Comparison of ENCODE assay signal across 12 mouse cellular contexts in the genomic region with DNA sequence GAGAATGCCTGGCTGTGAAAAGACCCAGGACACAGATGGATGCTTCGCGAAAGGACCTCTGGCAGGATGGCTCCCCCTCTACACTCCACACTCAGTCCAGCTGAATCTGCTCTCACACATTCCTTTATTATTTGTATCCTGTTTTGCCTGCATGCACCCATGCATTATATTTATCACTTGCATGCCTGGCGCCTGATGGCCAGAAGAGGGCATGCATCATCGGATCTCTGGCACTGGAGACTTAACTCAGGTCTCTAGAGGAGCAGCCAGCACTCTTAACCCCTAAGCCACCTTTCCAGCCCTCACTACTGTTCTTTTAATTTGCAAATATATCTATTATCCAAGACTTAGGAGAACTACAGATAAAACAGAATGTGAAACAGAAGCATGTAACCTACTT. TPM values are rescaled to one million over a fixed set of nuclear protein-coding genes. Genes with fewer than 3 reads are reported as not detected.
A peak's percentile ranks its signal among the peaks of the same experiment; 100 is the strongest.
DNase-seq lines count a peak whose midpoint lies in the region; ATAC-seq and TF ChIP-seq lines count a peak whose summit lies in the region.
"Had no signal": no experiment of that assay in that cellular context is flagged by ENCODE, and none has a peak within 500 bp of the region (broad histone marks: within the 10 kb centered on the region; RNA-seq: fewer than 3 reads in every experiment).

No protein-coding gene starts in this region.

- no peaks in the 10 kb centered on the region for H3K9me3 ChIP-seq in hindbrain, embryonic 14.5 days (ENCODE audit: control insufficient read depth, low read length)
- H3K9me3 ChIP-seq in hindbrain, embryonic 13.5 days, result no peaks in the 10 kb centered on the region
- H3K9me3 ChIP-seq in midbrain, postnatal 0 days (ENCODE audit: low read length), result no peaks in the 10 kb centered on the region
- no peaks in the 10 kb centered on the region for H3K9me3 ChIP-seq in midbrain, embryonic 16.5 days (replicated peaks; ENCODE audit: control insufficient read depth, low read length, poor library complexity, severe bottlenecking)
- no peaks in the 10 kb centered on the region for H3K9me3 ChIP-seq in forebrain, embryonic 12.5 days
- H3K9me3 ChIP-seq: embryonic facial prominence, embryonic 15.5 days had no signal

- WGBS in hindbrain, embryonic 14.5 days, result 70% methylated on average over 4 of the region's 4 CpGs
- WGBS in hindbrain, embryonic 13.5 days, result 78% methylated on average over 4 of the region's 4 CpGs
- 75% methylated on average over 4 of the region's 4 CpGs for WGBS in midbrain, postnatal 0 days
- 79% methylated on average over 4 of the region's 4 CpGs for WGBS in midbrain, embryonic 16.5 days
- 76% methylated on average over 4 of the region's 4 CpGs for WGBS in forebrain, embryonic 12.5 days

- H3K27me3 ChIP-seq in hindbrain, embryonic 14.5 days (ENCODE audit: control insufficient read depth, insufficient read depth, low read length), result no peaks in the 10 kb centered on the region
- H3K27me3 ChIP-seq in hindbrain, embryonic 13.5 days, result no peaks in the 10 kb centered on the region
- no peaks in the 10 kb centered on the region for H3K27me3 ChIP-seq in midbrain, postnatal 0 days (ENCODE audit: insufficient read depth, low read length)
- no peaks in the 10 kb centered on the region for H3K27me3 ChIP-seq in midbrain, embryonic 16.5 days (ENCODE audit: control insufficient read depth, insufficient read depth, low read depth, low read length)
- H3K27me3 ChIP-seq in forebrain, embryonic 12.5 days, result no peaks in the 10 kb centered on the region
- H3K27me3 ChIP-seq: embryonic facial prominence, embryonic 15.5 days had no signal

- ATAC-seq in hindbrain, embryonic 14.5 days (ENCODE audit: low FRiP score), result no peak
- ATAC-seq in hindbrain, embryonic 13.5 days (ENCODE audit: low FRiP score), result no peak
- ATAC-seq in midbrain, postnatal 0 days (ENCODE audit: low FRiP score), result no peak
- ATAC-seq in midbrain, embryonic 16.5 days, result no peak
- no peak for ATAC-seq in forebrain, embryonic 12.5 days (ENCODE audit: low FRiP score)

- TF ChIP-seq CTCF in midbrain, postnatal 0 days (IDR thresholded peaks at IDR 0.05), result peak; percentile 76

- peaks cover 16% of the 10 kb centered on the region for H3K4me1 ChIP-seq in hindbrain, embryonic 14.5 days (replicated peaks; ENCODE audit: control insufficient read depth, insufficient read depth, low read length)
- peaks cover 36% of the 10 kb centered on the region for H3K4me1 ChIP-seq in hindbrain, embryonic 13.5 days (replicated peaks)
- H3K4me1 ChIP-seq in midbrain, postnatal 0 days (ENCODE audit: insufficient read depth, low read length), result peaks cover 16% of the 10 kb centered on the region
- peaks cover 28% of the 10 kb centered on the region for H3K4me1 ChIP-seq in midbrain, embryonic 16.5 days (ENCODE audit: control insufficient read depth, insufficient read depth, low read length)
- H3K4me1 ChIP-seq in forebrain, embryonic 12.5 days, result peaks cover 32% of the 10 kb centered on the region

- H3K4me3 ChIP-seq in hindbrain, embryonic 14.5 days (replicated peaks; ENCODE audit: low read length), result no peak overlapping the region
- no peak overlapping the region for H3K4me3 ChIP-seq in hindbrain, embryonic 13.5 days
- no peak overlapping the region for H3K4me3 ChIP-seq in midbrain, postnatal 0 days (ENCODE audit: low read depth, low read length)
- no peak overlapping the region for H3K4me3 ChIP-seq in midbrain, embryonic 16.5 days (ENCODE audit: low read depth, low read length)
- no peak overlapping the region for H3K4me3 ChIP-seq in forebrain, embryonic 12.5 days (replicated peaks)
- H3K4me3 ChIP-seq: embryonic facial prominence, embryonic 15.5 days had no signal

- no peak overlapping the region for H3K27ac ChIP-seq in hindbrain, embryonic 14.5 days
- H3K27ac ChIP-seq in hindbrain, embryonic 13.5 days, result no peak overlapping the region
- no peak overlapping the region for H3K27ac ChIP-seq in midbrain, postnatal 0 days (ENCODE audit: low read depth, low read length)
- H3K27ac ChIP-seq in midbrain, embryonic 16.5 days (ENCODE audit: low read length), result no peak overlapping the region
- no peak overlapping the region for H3K27ac ChIP-seq in forebrain, embryonic 12.5 days
- H3K27ac ChIP-seq: embryonic facial prominence, embryonic 15.5 days had no signal

- H3K9ac ChIP-seq in hindbrain, embryonic 14.5 days, result no peak overlapping the region
- no peak overlapping the region for H3K9ac ChIP-seq in hindbrain, embryonic 13.5 days
- H3K9ac ChIP-seq in midbrain, postnatal 0 days (replicated peaks; ENCODE audit: low read length, poor library complexity, severe bottlenecking), result no peak overlapping the region
- H3K9ac ChIP-seq in midbrain, embryonic 16.5 days (ENCODE audit: low read depth, low read length), result no peak overlapping the region
- no peak overlapping the region for H3K9ac ChIP-seq in forebrain, embryonic 12.5 days
- H3K9ac ChIP-seq: embryonic facial prominence, embryonic 15.5 days had no signal

- DNase-seq in hindbrain, embryonic 14.5 days (ENCODE audit: low spot score), result peak; percentile 27
- peak; percentile 27 for DNase-seq in midbrain, postnatal 0 days (ENCODE audit: low spot score)
- peak; percentile 23 for DNase-seq in ZHBTc4 (ENCODE audit: low read depth, low spot score)
- DNase-seq in retina, embryonic 14.5 days (ENCODE audit: low spot score), result peak; percentile 15
- DNase-seq in left cerebral cortex, postnatal 10 days (ENCODE audit: extremely low spot score in 1 of 2, low spot score in 2 of 2), result no peak
- DNase-seq: gastrocnemius, postnatal 14 days; right cerebral cortex, postnatal 25 days had no signal

- intact Hi-C loops in left cerebral cortex, postnatal 10 days (cut with DNase I), result no loop called here

- peaks cover 53% of the 10 kb centered on the region for H3K36me3 ChIP-seq in hindbrain, embryonic 14.5 days (replicated peaks; ENCODE audit: control insufficient read depth, insufficient read depth)
- H3K36me3 ChIP-seq in hindbrain, embryonic 13.5 days, result peaks cover 55% of the 10 kb centered on the region
- peaks cover 34% of the 10 kb centered on the region for H3K36me3 ChIP-seq in midbrain, postnatal 0 days (ENCODE audit: insufficient read depth, low read length)
- H3K36me3 ChIP-seq in midbrain, embryonic 16.5 days (ENCODE audit: control insufficient read depth, insufficient read depth, low read length), result peaks cover 20% of the 10 kb centered on the region
- peaks cover 57% of the 10 kb centered on the region for H3K36me3 ChIP-seq in forebrain, embryonic 12.5 days (replicated peaks)

- no peak overlapping the region for H3K4me2 ChIP-seq in hindbrain, embryonic 14.5 days (replicated peaks)
- H3K4me2 ChIP-seq in hindbrain, embryonic 13.5 days, result no peak overlapping the region
- H3K4me2 ChIP-seq in midbrain, postnatal 0 days (ENCODE audit: low read depth, low read length, poor library complexity, severe bottlenecking), result no peak overlapping the region
- no peak overlapping the region for H3K4me2 ChIP-seq in midbrain, embryonic 16.5 days (ENCODE audit: low read length)
- no peak overlapping the region for H3K4me2 ChIP-seq in forebrain, embryonic 12.5 days
- H3K4me2 ChIP-seq: embryonic facial prominence, embryonic 15.5 days had no signal

RNA-seq across cellular contexts. Expression of a gene that starts 3.4 kb away (rescaled TPM):
- 32.6 and 35.8 TPM in 2 replicates for polyA plus RNA-seq in hindbrain, embryonic 14.5 days (2014; fragmentation: Nextera tagmentation; extraction: Ambion mirVana)
- 33.0 and 35.9 TPM in 2 replicates for polyA plus RNA-seq in hindbrain, embryonic 13.5 days (2015; fragmentation: Nextera tagmentation; extraction: Ambion mirVana)
- 39.1 and 41.8 TPM in 2 replicates for total RNA-seq in midbrain, postnatal 0 days (2014; rRNA removed)
- polyA plus RNA-seq in midbrain, postnatal 0 days (2015; fragmentation: Nextera tagmentation; extraction: Ambion mirVana), result 26.0 and 29.4 TPM in 2 replicates
- polyA plus RNA-seq in midbrain, embryonic 16.5 days (2015; fragmentation: Nextera tagmentation; extraction: Ambion mirVana), result 35.8 and 36.4 TPM in 2 replicates
- total RNA-seq in left cerebral cortex, postnatal 10 days (2021), result 10 to 100 TPM; 48.4 to 53.5 TPM
- polyA plus RNA-seq in forebrain, embryonic 12.5 days (2016; fragmentation: Nextera tagmentation; extraction: Ambion mirVana), result 40.3 and 43.1 TPM in 2 replicates

RNA-seq across cellular contexts. Expression of a gene that starts 12.5 kb away (rescaled TPM):
- 0.11 TPM in 1 of 2 replicates, not detected in the other for polyA plus RNA-seq in hindbrain, embryonic 14.5 days (2014; fragmentation: Nextera tagmentation; extraction: Ambion mirVana)
- 0.31 TPM in 1 of 2 replicates, not detected in the other for polyA plus RNA-seq in hindbrain, embryonic 13.5 days (2015; fragmentation: Nextera tagmentation; extraction: Ambion mirVana)
- 0.38 TPM in 1 of 2 replicates, not detected in the other for total RNA-seq in midbrain, postnatal 0 days (2014; rRNA removed)
- 0.31 TPM in 1 of 2 replicates, not detected in the other for polyA plus RNA-seq in midbrain, postnatal 0 days (2015; fragmentation: Nextera tagmentation; extraction: Ambion mirVana)
- not detected in 2 replicates for polyA plus RNA-seq in midbrain, embryonic 16.5 days (2015; fragmentation: Nextera tagmentation; extraction: Ambion mirVana)
- total RNA-seq in left cerebral cortex, postnatal 10 days (2021), result 1 to 10 TPM in 1 of 2 experiments, under 1 TPM in 1; 0.24 to 1.7 TPM
- not detected in 2 replicates for polyA plus RNA-seq in forebrain, embryonic 12.5 days (2016; fragmentation: Nextera tagmentation; extraction: Ambion mirVana)
- total RNA-seq: gastrocnemius, postnatal 14 days; hematopoietic stem cell, adult 5-6 weeks had no signal

RNA-seq across cellular contexts. Expression of a gene that starts 26.9 kb away (rescaled TPM):
- polyA plus RNA-seq in hindbrain, embryonic 14.5 days (2014; fragmentation: Nextera tagmentation; extraction: Ambion mirVana), result 0.16 TPM in 1 of 2 replicates, not detected in the other
- 0.10 and 0.14 TPM in 2 replicates for polyA plus RNA-seq in hindbrain, embryonic 13.5 days (2015; fragmentation: Nextera tagmentation; extraction: Ambion mirVana)
- 0.33 TPM in 1 of 2 replicates, not detected in the other for total RNA-seq in midbrain, postnatal 0 days (2014; rRNA removed)
- 0.11 and 0.17 TPM in 2 replicates for polyA plus RNA-seq in midbrain, postnatal 0 days (2015; fragmentation: Nextera tagmentation; extraction: Ambion mirVana)
- polyA plus RNA-seq in midbrain, embryonic 16.5 days (2015; fragmentation: Nextera tagmentation; extraction: Ambion mirVana), result 0.38 and 0.41 TPM in 2 replicates
- under 1 TPM in 1 of 2 experiments, not detected in 1; 0.41 TPM for total RNA-seq in left cerebral cortex, postnatal 10 days (2021)
- polyA plus RNA-seq in forebrain, embryonic 12.5 days (2016; fragmentation: Nextera tagmentation; extraction: Ambion mirVana), result 0.11 TPM in 1 of 2 replicates, not detected in the other
- total RNA-seq: gastrocnemius, postnatal 14 days; hematopoietic stem cell, adult 5-6 weeks had no signal

RNA-seq across cellular contexts. Expression of a gene that starts 27.0 kb away (rescaled TPM):
- polyA plus RNA-seq in hindbrain, embryonic 14.5 days (2014; fragmentation: Nextera tagmentation; extraction: Ambion mirVana), result 109 and 117 TPM in 2 replicates
- polyA plus RNA-seq in hindbrain, embryonic 13.5 days (2015; fragmentation: Nextera tagmentation; extraction: Ambion mirVana), result 113 and 114 TPM in 2 replicates
- total RNA-seq in midbrain, postnatal 0 days (2014; rRNA removed), result 108 and 120 TPM in 2 replicates
- 101 and 102 TPM in 2 replicates for polyA plus RNA-seq in midbrain, postnatal 0 days (2015; fragmentation: Nextera tagmentation; extraction: Ambion mirVana)
- 99.9 and 103 TPM in 2 replicates for polyA plus RNA-seq in midbrain, embryonic 16.5 days (2015; fragmentation: Nextera tagmentation; extraction: Ambion mirVana)
- total RNA-seq in left cerebral cortex, postnatal 10 days (2021), result 10 to 100 TPM; 62.4 to 64.2 TPM
- polyA plus RNA-seq in forebrain, embryonic 12.5 days (2016; fragmentation: Nextera tagmentation; extraction: Ambion mirVana), result 118 and 125 TPM in 2 replicates

RNA-seq across cellular contexts. Expression of a gene that starts 44.4 kb away (rescaled TPM):
- 80.3 and 86.9 TPM in 2 replicates for polyA plus RNA-seq in hindbrain, embryonic 14.5 days (2014; fragmentation: Nextera tagmentation; extraction: Ambion mirVana)
- 77.4 and 85.5 TPM in 2 replicates for polyA plus RNA-seq in hindbrain, embryonic 13.5 days (2015; fragmentation: Nextera tagmentation; extraction: Ambion mirVana)
- total RNA-seq in midbrain, postnatal 0 days (2014; rRNA removed), result 59.7 and 78.8 TPM in 2 replicates
- 112 and 122 TPM in 2 replicates for polyA plus RNA-seq in midbrain, postnatal 0 days (2015; fragmentation: Nextera tagmentation; extraction: Ambion mirVana)
- 90.1 and 97.5 TPM in 2 replicates for polyA plus RNA-seq in midbrain, embryonic 16.5 days (2015; fragmentation: Nextera tagmentation; extraction: Ambion mirVana)
- 10 to 100 TPM; 90.8 to 97.8 TPM for total RNA-seq in left cerebral cortex, postnatal 10 days (2021)
- 51.2 and 54.4 TPM in 2 replicates for polyA plus RNA-seq in forebrain, embryonic 12.5 days (2016; fragmentation: Nextera tagmentation; extraction: Ambion mirVana)

Comparison
In these comparisons a context has a peak if more than half of its experiments do, and no peak if none do; other contexts are left out.
1. DNase-seq: peak in hindbrain, embryonic 14.5 days (single experiment), midbrain, postnatal 0 days (single experiment), ZHBTc4 (single experiment) and retina, embryonic 14.5 days (single experiment); none in left cerebral cortex, postnatal 10 days (0 of 2).